Mouse (Mus musculus) forebrain, embryonic 16.5 days (tissue): Measurements from ENCODE around the gene Lyg2. TPM values are rescaled to one million over a fixed set of nuclear protein-coding genes. Genes with fewer than 3 reads are reported as not detected.
A peak's percentile ranks its signal among the peaks of the same experiment; 100 is the strongest.

Experiments
- ATAC-seq: fragments of 200-750 bp; cut with Nextera tagmentation; 2 replicates; pipeline ENCODE4 v1.8.0; 2017; ENCODE audit warnings: mild to moderate bottlenecking, moderate library complexity
- H3K27ac ChIP-seq: fragments of 300-500 bp; sonication (generic); 2 replicates; pipeline ENCODE4 v1.5.1; 2014; ENCODE audit warnings: low read length, control low read depth
- H3K27me3 ChIP-seq: fragments of 300-500 bp; sonication (generic); replicated peaks from 2 replicates; pipeline ENCODE4 v1.6.1; 2014; ENCODE audit warnings: low read length; ENCODE audit not compliant: control insufficient read depth, insufficient read depth
- H3K36me3 ChIP-seq: fragments of 300-500 bp; sonication (generic); 2 replicates; pipeline ENCODE4 v1.6.1; 2014; ENCODE audit not compliant: control insufficient read depth, insufficient read depth
- H3K4me1 ChIP-seq: fragments of 300-500 bp; sonication (generic); replicated peaks from 2 replicates; pipeline ENCODE4 v1.6.1; 2014; ENCODE audit warnings: low read length; ENCODE audit not compliant: control insufficient read depth, insufficient read depth
- H3K4me2 ChIP-seq: fragments of 300-500 bp; sonication (generic); 2 replicates; pipeline ENCODE4 v1.6.1; 2014; ENCODE audit warnings: mild to moderate bottlenecking, low read length, control low read depth
- H3K4me3 ChIP-seq: fragments of 300-500 bp; sonication (generic); replicated peaks from 2 replicates; pipeline ENCODE4 v1.5.1; 2014; ENCODE audit warnings: mild to moderate bottlenecking, low read length, control low read depth
- H3K9ac ChIP-seq: fragments of 300-500 bp; sonication (generic); replicated peaks from 2 replicates; pipeline ENCODE4 v1.6.1; 2014; ENCODE audit warnings: low read depth, low read length, control low read depth
- H3K9me3 ChIP-seq: fragments of 300-500 bp; sonication (generic); 2 replicates; pipeline ENCODE4 v1.6.1; 2016; ENCODE audit warnings: low read length; ENCODE audit not compliant: control insufficient read depth
- WGBS: fragments of 180-500 bp; shearing (Covaris S2); extraction: QIAGEN DNeasy Blood & Tissue Kit; methylation state at CpG from one replicate; pipeline ENCODE4 v1.1.7; 2014; 5-methylcytosine and 5-hydroxymethylcytosine counted together
- polyA plus RNA-seq: library from polyadenylated mRNA; unstranded; fragments of >200 nt; fragmentation: Nextera tagmentation; extraction: Ambion mirVana; gene quantifications from 2 replicates; pipeline ENCODE4 v1.2.1, GENCODE M21; 2015

The Lyg2 gene
- polyA plus RNA-seq, 1 experiment from 2014 or later: not detected

GRCm38 (mm10) chr1:37871704-37872103 is 44.6 kb downstream of the Lyg2 start, which contains the start of gene Lipt1:
Gene Lipt1 (plus strand): TSS chr1:37871738.
- H3K4me1 ChIP-seq: peaks cover 11% of the 10 kb centered on the region
- 4% methylated on average over 7 of the region's 7 CpGs for WGBS
- ATAC-seq: peak; percentile 51

GRCm38 (mm10) chr1:37869362-37869761 is 46.9 kb downstream of the Lyg2 start:
- 50% methylated on average over 2 of the region's 2 CpGs for WGBS
- Histone ChIP-seq H3K27ac (no peak overlapping the region), H3K27me3 (0 out of 2 replicates have a peak, but pooled peaks cover 3% of the 10 kb centered on the region), H3K36me3 (no peaks in the 10 kb centered on the region), H3K4me1 (peaks cover 18% of the 10 kb centered on the region), H3K9me3 (no peaks in the 10 kb centered on the region), H3K4me3 (no peak overlapping the region), H3K4me2 (no peak overlapping the region), H3K9ac (no peak overlapping the region)
- ATAC-seq: no peak

More at GRCm38 (mm10) chr1:37871704-37872103, 44.6 kb downstream of the Lyg2 start, which contains the start of gene Lipt1:
- Histone ChIP-seq H3K4me2 (peak within 1 kb of the TSS; percentile 69), H3K4me3 (peak within 1 kb of the TSS; percentile 57), H3K27me3 (0 out of 2 replicates have a peak, but pooled peaks cover 3% of the 10 kb centered on the region), H3K36me3 (peaks cover 9% of the 10 kb centered on the region), H3K27ac (peak within 1 kb of the TSS; percentile 67), H3K9ac (peak within 1 kb of the TSS; percentile 56), H3K9me3 (peaks cover 6% of the 10 kb centered on the region; the same call in 1 of the 2 replicates)

- no peak overlapping the region for H3K27ac ChIP-seq
- H3K4me2 ChIP-seq: no peak overlapping the region
- no peak for ATAC-seq
- no peak overlapping the region for H3K9ac ChIP-seq
- no peaks in the 10 kb centered on the region for H3K36me3 ChIP-seq
- 59% methylated on average over 10 of the region's 10 CpGs for whole genome bisulfite sequencing
- no peak overlapping the region for H3K4me3 ChIP-seq
- no peaks in the 10 kb centered on the region for H3K9me3 ChIP-seq
- H3K4me1 ChIP-seq: peaks cover 18% of the 10 kb centered on the region
- 0 out of 2 replicates have a peak, but pooled peaks cover 3% of the 10 kb centered on the region for H3K27me3 ChIP-seq
These were observed 47.7 kb downstream of the Lyg2 start for GRCm38 (mm10) chr1:37868640-37869039.

GRCm38 (mm10) chr1:37867684-37868322 is 48.5 kb downstream of the Lyg2 start:
- Histone ChIP-seq H3K9ac (no peak overlapping the region), H3K27ac (no peak overlapping the region), H3K27me3 (0 out of 2 replicates have a peak, but pooled peaks cover 3% of the 10 kb centered on the region), H3K36me3 (no peaks in the 10 kb centered on the region), H3K4me1 (peaks cover 15% of the 10 kb centered on the region), H3K4me3 (no peak overlapping the region), H3K4me2 (no peak overlapping the region), H3K9me3 (no peaks in the 10 kb centered on the region)
- WGBS: 70% methylated on average over 10 of the region's 10 CpGs
- no peak for ATAC-seq

- no peak for ATAC-seq
- Histone ChIP-seq H3K27ac (no peak overlapping the region), H3K27me3 (0 out of 2 replicates have a peak, but pooled peaks cover 3% of the 10 kb centered on the region), H3K9ac (no peak overlapping the region), H3K4me2 (no peak overlapping the region), H3K4me1 (peaks cover 11% of the 10 kb centered on the region), H3K9me3 (no peaks in the 10 kb centered on the region), H3K4me3 (no peak overlapping the region), H3K36me3 (no peaks in the 10 kb centered on the region)
- 84% methylated on average over 1 of the region's 1 CpGs for whole genome bisulfite sequencing
These were observed 49.2 kb downstream of the Lyg2 start for GRCm38 (mm10) chr1:37867056-37867455.

GRCm38 (mm10) chr1:37866286-37866685 is 50.0 kb downstream of the Lyg2 start, which contains the start of gene Tsga10:
Gene Tsga10 (minus strand): TSS chr1:37866429.
- peak within 1 kb of the TSS; percentile 59 for H3K9ac ChIP-seq
- H3K4me1 ChIP-seq: peaks cover 7% of the 10 kb centered on the region
- H3K27ac ChIP-seq: peak within 1 kb of the TSS; percentile 74
- 84% methylated on average over 6 of the region's 6 CpGs for WGBS
- H3K36me3 ChIP-seq: no peaks in the 10 kb centered on the region
- ATAC-seq: no peak
- H3K9me3 ChIP-seq: no peaks in the 10 kb centered on the region
- peak within 1 kb of the TSS; percentile 59 for H3K4me3 ChIP-seq
- peak within 1 kb of the TSS; percentile 85 for H3K4me2 ChIP-seq
- 0 out of 2 replicates have a peak, but pooled peaks cover 3% of the 10 kb centered on the region for H3K27me3 ChIP-seq

- Histone ChIP-seq H3K27me3 (0 out of 2 replicates have a peak, but pooled peaks cover 3% of the 10 kb centered on the region), H3K9me3 (no peaks in the 10 kb centered on the region), H3K36me3 (no peaks in the 10 kb centered on the region), H3K4me3 (peak overlapping the region; percentile 59), H3K9ac (peak overlapping the region; percentile 59), H3K4me1 (peaks cover 7% of the 10 kb centered on the region), H3K27ac (peak overlapping the region; percentile 74), H3K4me2 (peak overlapping the region; percentile 85)
- no peak for ATAC-seq
- WGBS: 9% methylated on average over 23 of the region's 23 CpGs
These were observed 50.7 kb downstream of the Lyg2 start for GRCm38 (mm10) chr1:37865401-37866215.

- 0 out of 2 replicates have a peak, but pooled peaks cover 3% of the 10 kb centered on the region for H3K27me3 ChIP-seq
- H3K4me1 ChIP-seq: peaks cover 7% of the 10 kb centered on the region
- WGBS: under 1% methylated on average over 87 of the region's 90 CpGs
- H3K27ac ChIP-seq: peak overlapping the region; percentile 74
- ATAC-seq: peak; percentile 96
- H3K9ac ChIP-seq: peak overlapping the region; percentile 81
- H3K4me2 ChIP-seq: peak overlapping the region; percentile 85
- peak overlapping the region; percentile 59 for H3K4me3 ChIP-seq
- no peaks in the 10 kb centered on the region for H3K9me3 ChIP-seq
- H3K36me3 ChIP-seq: no peaks in the 10 kb centered on the region
These were observed 51.5 kb downstream of the Lyg2 start for GRCm38 (mm10) chr1:37864511-37865400.
